Mouse (Mus musculus) stomach, embryonic 14.5 days (tissue): ENCODE measurements at regions not wholly inside any gene's neighbourhood (a gene's known extent, or its start where the extent isn't known, plus 50 kb on each side); places are given as distances from the start of the nearest gene placed in this dataset.

Experiments
- ATAC-seq: fragments of 200-750 bp; cut with Nextera tagmentation; 2 replicates; pipeline ENCODE4 v1.8.0; 2017; ENCODE audit warnings: low read depth, moderate TSS enrichment; ENCODE audit not compliant: insufficient number of reproducible peaks, insufficient read depth, low FRiP score
- H3K27ac ChIP-seq: fragments of 300-500 bp; sonication (generic); 2 replicates; pipeline ENCODE4 v1.5.1; 2014; ENCODE audit warnings: mild to moderate bottlenecking, low read length, moderate library complexity, mixed read lengths
- H3K27me3 ChIP-seq: fragments of 300-500 bp; sonication (generic); 2 replicates; pipeline ENCODE4 v1.6.1; 2014; ENCODE audit warnings: low read length, control low read depth, mixed read lengths; ENCODE audit not compliant: control insufficient read depth, insufficient read depth
- H3K36me3 ChIP-seq: fragments of 300-500 bp; sonication (generic); 2 replicates; pipeline ENCODE4 v1.6.1; 2014; ENCODE audit warnings: mild to moderate bottlenecking, control low read depth, low read length, moderate library complexity, mixed read lengths; ENCODE audit not compliant: control insufficient read depth, insufficient read depth
- H3K4me1 ChIP-seq: fragments of 300-500 bp; sonication (generic); 2 replicates; pipeline ENCODE4 v1.6.1; 2014; ENCODE audit warnings: low read length, control low read depth, mixed read lengths; ENCODE audit not compliant: control insufficient read depth, insufficient read depth
- H3K4me2 ChIP-seq: fragments of 300-500 bp; sonication (generic); replicated peaks from 2 replicates; pipeline ENCODE4 v1.6.1; 2014; ENCODE audit warnings: low read depth, low read length, control low read depth
- H3K4me3 ChIP-seq: fragments of 300-500 bp; sonication (generic); 2 replicates; pipeline ENCODE4 v1.5.1; 2014; ENCODE audit warnings: low read depth, low read length, control low read depth
- H3K9ac ChIP-seq: fragments of 300-500 bp; sonication (generic); replicated peaks from 2 replicates; pipeline ENCODE4 v1.6.1; 2014; ENCODE audit warnings: low read depth, mild to moderate bottlenecking, control low read depth, low read length, moderate library complexity, mixed read lengths
- H3K9me3 ChIP-seq: fragments of 300-500 bp; sonication (generic); 2 replicates; pipeline ENCODE4 v1.6.1; 2016; ENCODE audit warnings: low read depth, low read length, control low read depth; ENCODE audit not compliant: control insufficient read depth
- WGBS: fragments of 180-500 bp; shearing (Covaris S2); extraction: QIAGEN DNeasy Blood & Tissue Kit; methylation state at CpG from one replicate; pipeline ENCODE4 v1.1.7; 2014; 5-methylcytosine and 5-hydroxymethylcytosine counted together

DNA sequence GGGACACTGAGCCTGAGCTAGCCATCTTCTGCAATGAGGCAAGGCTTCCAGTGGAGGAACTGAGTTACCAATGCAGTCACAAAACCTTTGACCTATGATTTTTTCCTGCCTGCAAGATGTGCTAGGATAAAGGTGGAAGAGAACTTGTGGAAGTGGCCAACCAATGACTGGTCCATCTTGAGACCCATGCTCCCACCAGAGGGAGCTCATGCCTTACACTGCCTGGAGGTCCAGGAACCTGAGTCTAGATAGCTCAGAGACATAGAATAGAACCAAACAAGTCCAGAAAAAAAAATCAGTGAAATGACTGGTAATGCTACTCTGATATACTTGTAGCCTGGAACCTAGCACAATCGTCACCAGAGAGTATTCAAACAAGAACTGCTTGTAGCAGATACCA is 118.5 kb upstream of the Hccs start:
- no peak for ATAC-seq
- Histone ChIP-seq H3K27ac (no peak overlapping the region), H3K36me3 (no peaks in the 10 kb centered on the region), H3K27me3 (no peaks in the 10 kb centered on the region), H3K4me3 (no peak overlapping the region), H3K4me1 (no peaks in the 10 kb centered on the region), H3K9me3 (no peaks in the 10 kb centered on the region), H3K9ac (no peak overlapping the region), H3K4me2 (no peak overlapping the region)
- 81% methylated on average over 1 of the region's 1 CpGs for WGBS

DNA sequence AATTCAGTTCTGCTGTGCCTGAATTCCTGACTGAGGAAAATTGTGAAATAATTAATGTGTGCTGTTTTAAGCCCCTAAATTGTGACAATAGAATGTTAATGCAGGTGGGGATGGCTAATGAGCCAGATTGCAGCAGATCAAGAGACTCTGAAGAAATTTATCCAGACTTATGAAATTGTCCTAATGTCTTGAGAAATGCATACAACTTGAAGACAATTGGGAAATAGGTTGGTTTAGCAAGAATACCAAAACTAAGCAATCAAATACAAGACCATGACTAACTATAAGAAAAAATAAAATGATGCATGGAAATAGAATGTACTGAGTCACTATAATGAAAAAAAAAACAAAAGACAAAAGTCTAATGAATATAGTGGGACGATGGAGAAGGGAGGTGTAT is 113.7 kb upstream of the Hccs start:
- 100% methylated on average over 1 of the region's 1 CpGs for WGBS
- no peaks in the 10 kb centered on the region for H3K36me3 ChIP-seq

DNA sequence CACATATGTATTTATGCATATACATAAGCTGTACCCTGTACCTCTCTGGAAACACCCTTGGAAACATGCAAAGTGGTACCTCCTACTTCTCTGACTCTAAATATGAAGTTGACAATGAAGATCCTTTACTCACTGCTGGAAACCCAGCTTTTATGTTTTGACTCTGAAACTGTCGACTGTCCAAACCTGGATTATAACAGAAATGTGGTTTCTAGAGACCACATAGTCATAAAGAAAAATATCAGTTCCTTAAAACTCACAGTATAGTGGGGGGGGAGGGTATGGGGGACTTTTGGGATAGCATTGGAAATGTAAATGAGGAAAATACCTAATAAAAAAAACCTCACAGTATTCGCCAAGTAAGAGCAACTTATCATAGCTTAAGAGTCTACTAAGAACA is 76.7 kb upstream of the Hccs start:
- no peak for ATAC-seq
- Histone ChIP-seq H3K9me3 (no peaks in the 10 kb centered on the region), H3K4me1 (no peaks in the 10 kb centered on the region), H3K36me3 (no peaks in the 10 kb centered on the region), H3K9ac (no peak overlapping the region), H3K4me2 (no peak overlapping the region), H3K27me3 (no peaks in the 10 kb centered on the region), H3K27ac (no peak overlapping the region), H3K4me3 (no peak overlapping the region)
- 68% methylated on average over 2 of the region's 2 CpGs for WGBS

More for the DNA sequence above, 113.7 kb upstream of the Hccs start:
- Histone ChIP-seq H3K27me3 (no peaks in the 10 kb centered on the region), H3K4me1 (no peaks in the 10 kb centered on the region), H3K27ac (no peak overlapping the region), H3K4me3 (no peak overlapping the region), H3K9me3 (no peaks in the 10 kb centered on the region), H3K9ac (no peak overlapping the region), H3K4me2 (no peak overlapping the region)
- ATAC-seq, result no peak

DNA sequence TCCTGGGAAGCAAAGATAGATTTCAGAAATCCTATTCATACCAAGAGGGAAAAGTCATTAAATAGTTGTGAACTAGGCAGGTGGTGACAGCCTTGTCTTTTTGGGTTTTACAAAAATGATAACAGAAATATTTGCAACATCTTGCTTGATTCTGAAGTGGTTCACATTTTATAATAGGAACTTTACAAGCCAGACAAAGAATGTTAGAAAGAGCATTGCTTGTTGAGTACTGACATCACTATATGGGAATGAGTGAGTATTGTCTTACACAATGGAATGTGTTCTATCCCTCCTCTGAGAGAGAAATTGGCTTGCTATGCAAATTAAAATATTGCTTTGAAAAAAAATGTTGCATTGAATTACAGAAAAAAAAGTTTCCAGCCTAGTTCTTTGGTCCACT is 66.5 kb upstream of the Hccs start:
- ATAC-seq, result no peak
- Histone ChIP-seq H3K27ac (no peak overlapping the region), H3K4me3 (no peak overlapping the region), H3K9ac (no peak overlapping the region), H3K27me3 (no peaks in the 10 kb centered on the region), H3K36me3 (no peaks in the 10 kb centered on the region), H3K4me1 (no peaks in the 10 kb centered on the region), H3K4me2 (no peak overlapping the region), H3K9me3 (no peaks in the 10 kb centered on the region)
